Mouse (Mus musculus): ENCODE data around the gene Gm13283. TPM values are rescaled to one million over a fixed set of nuclear protein-coding genes. Genes with fewer than 3 reads are reported as not detected.

Gm13283 gene
- not detected for polyA plus RNA-seq (2017; shearing (Covaris generic))

DNA sequence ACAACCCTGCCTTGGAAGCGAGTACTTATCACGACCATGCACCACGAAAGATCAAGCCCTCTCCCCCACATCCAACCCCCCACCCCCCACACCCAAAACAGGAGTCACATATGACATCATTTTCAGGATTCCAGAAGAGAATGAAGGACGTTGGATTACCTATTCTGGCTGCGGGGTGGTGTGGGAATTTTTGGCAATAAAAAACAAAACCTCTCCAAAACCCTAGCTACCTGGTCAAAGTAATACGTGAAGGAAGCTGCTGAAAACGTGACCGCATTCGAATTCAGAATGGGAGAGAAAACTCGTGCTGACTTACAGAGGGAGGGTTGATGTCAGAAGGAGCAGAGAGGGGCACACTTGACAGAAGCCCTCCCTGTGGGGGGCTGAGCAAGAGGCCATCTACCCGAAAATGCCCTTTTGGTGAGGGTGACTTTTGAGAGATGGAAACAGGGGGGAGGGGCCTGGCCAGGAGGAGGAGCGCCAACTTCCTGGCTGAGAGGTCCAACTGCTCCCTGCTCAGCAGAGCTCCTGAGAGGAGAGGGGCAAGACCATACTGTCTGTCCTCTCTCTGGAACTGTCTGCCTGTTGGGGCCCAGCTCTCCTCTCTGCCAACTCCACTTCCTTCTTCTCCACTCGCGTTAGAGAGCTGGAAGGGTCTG lies at the start of gene Gm13283:
Gene Gm13283, plus strand, starts transcription at position 510 of the 659 bp plus-strand sequence.

DNA sequence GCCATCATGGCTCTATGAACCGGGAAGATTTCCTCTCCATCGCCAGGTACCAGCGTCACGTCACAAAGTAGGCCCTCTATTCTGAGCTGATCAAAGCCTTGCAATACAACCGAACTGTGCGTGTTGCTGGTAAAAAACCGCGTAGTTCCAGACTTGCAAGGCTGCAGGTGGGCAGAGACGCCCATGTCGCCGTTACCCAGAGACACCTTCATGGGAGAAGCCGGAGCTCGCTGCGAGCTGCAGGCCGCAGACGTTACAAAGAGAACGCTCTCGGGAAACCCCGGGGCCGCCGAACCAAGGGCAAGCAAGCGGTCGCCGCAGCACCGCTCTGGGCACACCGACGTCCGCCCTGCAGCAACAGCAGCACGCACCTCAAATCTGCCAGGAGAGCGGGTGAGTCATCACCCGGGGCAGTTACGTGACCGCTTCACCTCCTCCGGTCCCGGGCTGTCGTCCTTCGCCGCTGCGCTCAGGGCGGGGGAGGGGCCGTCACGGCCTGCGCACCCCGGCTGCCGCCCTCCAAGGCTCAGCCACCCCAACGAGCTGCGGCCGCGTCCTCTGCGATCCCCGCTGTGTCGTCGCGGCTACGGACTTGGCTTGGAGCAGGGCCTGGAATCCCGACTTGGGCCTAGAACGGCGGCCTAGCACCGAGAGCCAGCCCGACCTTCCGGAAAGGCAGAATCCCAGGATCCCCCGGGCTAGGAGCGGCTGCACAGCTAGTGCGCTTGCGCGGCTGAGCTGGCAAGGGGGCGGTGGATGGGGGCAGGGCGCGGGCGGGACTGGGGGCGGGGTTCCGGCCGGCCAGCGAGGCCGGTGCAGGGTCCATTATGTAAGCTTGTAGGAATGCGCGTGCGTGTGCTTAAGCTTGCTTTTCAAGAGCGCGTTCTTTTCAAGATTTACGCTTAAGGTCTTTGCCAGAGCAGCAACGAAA lies 37.9 kb upstream of the Gm13283 start, which contains the start of the genes Gm26566 and Klhl9:
Gene Gm26566, plus strand, starts transcription at position 15 of the 931 bp plus-strand sequence.
Gene Klhl9, minus strand, starts transcription at position 675 of the 931 bp plus-strand sequence.

GRCm38 (mm10) chr4:88754818-88755340 lies 5.0 kb upstream of the Gm13283 start, which contains the start of gene Gm13271:
TSS of gene Gm13271 (plus strand) at chr4:88754868.

DNA sequence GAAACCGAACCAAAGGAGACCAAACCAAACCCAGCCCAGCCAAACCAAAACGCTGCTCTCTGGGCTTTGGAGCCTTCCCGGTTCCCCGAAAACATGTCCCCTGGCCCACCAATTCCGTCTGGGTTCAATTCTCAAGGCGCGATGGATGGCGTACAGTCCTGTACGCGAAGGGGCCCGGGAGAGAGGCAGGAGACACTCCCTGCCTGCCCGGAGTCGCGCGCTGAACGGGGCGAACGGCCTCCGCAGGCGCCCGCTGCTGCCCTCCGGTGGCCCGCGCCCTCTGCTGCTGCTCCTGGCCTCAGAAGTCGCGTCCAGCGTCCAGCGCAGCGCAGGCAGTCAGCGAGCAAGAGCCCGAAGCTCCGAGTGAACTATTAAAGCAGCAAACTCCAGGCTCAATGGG lies 13.6 kb downstream of the Gm13283 start, which contains the start of gene Gm13290:
Gene Gm13290, plus strand, starts transcription at position 301 of the 400 bp plus-strand sequence.

DNA sequence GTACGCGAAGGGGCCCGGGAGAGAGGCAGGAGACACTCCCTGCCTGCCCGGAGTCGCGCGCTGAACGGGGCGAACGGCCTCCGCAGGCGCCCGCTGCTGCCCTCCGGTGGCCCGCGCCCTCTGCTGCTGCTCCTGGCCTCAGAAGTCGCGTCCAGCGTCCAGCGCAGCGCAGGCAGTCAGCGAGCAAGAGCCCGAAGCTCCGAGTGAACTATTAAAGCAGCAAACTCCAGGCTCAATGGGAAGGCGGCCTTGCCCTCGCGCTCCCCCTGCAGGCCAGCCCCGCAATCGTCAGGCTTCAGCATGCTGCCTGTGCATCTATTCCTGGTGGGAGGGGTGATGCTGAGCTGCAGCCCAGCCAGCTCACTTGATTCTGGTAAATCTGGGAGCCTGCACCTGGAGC lies 16.7 kb downstream of the Gm13283 start, which contains the start of gene Gm13289:
Gene Gm13289, plus strand, starts transcription at position 301 of the 400 bp plus-strand sequence.

GRCm38 (mm10) chr4:88779550-88779949 lies 19.6 kb downstream of the Gm13283 start, which contains the start of gene Gm13272:
TSS of gene Gm13272 (plus strand) at chr4:88779850.

GRCm38 (mm10) chr4:88781831-88782230 lies 21.9 kb downstream of the Gm13283 start, which contains the start of gene Ifnz:
TSS of gene Ifnz (plus strand) at chr4:88782131.

DNA sequence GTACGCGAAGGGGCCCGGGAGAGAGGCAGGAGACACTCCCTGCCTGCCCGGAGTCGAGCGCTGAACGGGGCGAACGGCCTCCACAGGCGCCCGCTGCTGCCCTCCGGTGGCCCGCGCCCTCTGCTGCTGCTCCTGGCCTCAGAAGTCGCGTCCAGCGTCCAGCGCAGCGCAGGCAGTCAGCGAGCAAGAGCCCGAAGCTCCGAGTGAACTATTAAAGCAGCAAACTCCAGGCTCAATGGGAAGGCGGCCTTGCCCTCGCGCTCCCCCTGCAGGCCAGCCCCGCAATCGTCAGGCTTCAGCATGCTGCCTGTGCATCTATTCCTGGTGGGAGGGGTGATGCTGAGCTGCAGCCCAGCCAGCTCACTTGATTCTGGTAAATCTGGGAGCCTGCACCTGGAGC lies 25.5 kb downstream of the Gm13283 start, which contains the start of gene Gm13276:
Gene Gm13276, plus strand, starts transcription at position 301 of the 400 bp plus-strand sequence.

GRCm38 (mm10) chr4:88788402-88788801 lies 28.5 kb downstream of the Gm13283 start, which contains the start of gene Gm13277:
TSS of gene Gm13277 (plus strand) at chr4:88788632.

DNA sequence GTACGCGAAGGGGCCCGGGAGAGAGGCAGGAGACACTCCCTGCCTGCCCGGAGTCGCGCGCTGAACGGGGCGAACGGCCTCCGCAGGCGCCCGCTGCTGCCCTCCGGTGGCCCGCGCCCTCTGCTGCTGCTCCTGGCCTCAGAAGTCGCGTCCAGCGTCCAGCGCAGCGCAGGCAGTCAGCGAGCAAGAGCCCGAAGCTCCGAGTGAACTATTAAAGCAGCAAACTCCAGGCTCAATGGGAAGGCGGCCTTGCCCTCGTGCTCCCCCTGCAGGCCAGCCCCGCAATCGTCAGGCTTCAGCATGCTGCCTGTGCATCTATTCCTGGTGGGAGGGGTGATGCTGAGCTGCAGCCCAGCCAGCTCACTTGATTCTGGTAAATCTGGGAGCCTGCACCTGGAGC lies 31.3 kb downstream of the Gm13283 start, which contains the start of gene Gm13278:
Gene Gm13278, plus strand, starts transcription at position 301 of the 400 bp plus-strand sequence.

GRCm38 (mm10) chr4:88793936-88794675 lies 34.2 kb downstream of the Gm13283 start, which contains the start of gene Gm13275:
TSS of gene Gm13275 (plus strand) at chr4:88794487.

DNA sequence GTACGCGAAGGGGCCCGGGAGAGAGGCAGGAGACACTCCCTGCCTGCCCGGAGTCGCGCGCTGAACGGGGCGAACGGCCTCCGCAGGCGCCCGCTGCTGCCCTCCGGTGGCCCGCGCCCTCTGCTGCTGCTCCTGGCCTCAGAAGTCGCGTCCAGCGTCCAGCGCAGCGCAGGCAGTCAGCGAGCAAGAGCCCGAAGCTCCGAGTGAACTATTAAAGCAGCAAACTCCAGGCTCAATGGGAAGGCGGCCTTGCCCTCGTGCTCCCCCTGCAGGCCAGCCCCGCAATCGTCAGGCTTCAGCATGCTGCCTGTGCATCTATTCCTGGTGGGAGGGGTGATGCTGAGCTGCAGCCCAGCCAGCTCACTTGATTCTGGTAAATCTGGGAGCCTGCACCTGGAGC lies 37.2 kb downstream of the Gm13283 start, which contains the start of gene Gm13279:
Gene Gm13279, plus strand, starts transcription at position 301 of the 400 bp plus-strand sequence.

GRCm38 (mm10) chr4:88799365-88799764 lies 39.4 kb downstream of the Gm13283 start, which contains the start of gene Gm13285:
TSS of gene Gm13285 (plus strand) at chr4:88799665.

DNA sequence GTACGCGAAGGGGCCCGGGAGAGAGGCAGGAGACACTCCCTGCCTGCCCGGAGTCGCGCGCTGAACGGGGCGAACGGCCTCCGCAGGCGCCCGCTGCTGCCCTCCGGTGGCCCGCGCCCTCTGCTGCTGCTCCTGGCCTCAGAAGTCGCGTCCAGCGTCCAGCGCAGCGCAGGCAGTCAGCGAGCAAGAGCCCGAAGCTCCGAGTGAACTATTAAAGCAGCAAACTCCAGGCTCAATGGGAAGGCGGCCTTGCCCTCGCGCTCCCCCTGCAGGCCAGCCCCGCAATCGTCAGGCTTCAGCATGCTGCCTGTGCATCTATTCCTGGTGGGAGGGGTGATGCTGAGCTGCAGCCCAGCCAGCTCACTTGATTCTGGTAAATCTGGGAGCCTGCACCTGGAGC lies 43.0 kb downstream of the Gm13283 start, which contains the start of gene Gm13287:
Gene Gm13287, plus strand, starts transcription at position 301 of the 400 bp plus-strand sequence.

GRCm38 (mm10) chr4:88805231-88805630 lies 45.3 kb downstream of the Gm13283 start, which contains the start of gene Gm13288:
TSS of gene Gm13288 (plus strand) at chr4:88805531.

Other genes starting within 250 kb of the Gm13283 start
- not detected for gene Ifnb1, start 237.3 kb upstream of the Gm13283 start, polyA plus RNA-seq (2017; shearing (Covaris generic))
- gene Ifna15, start 201.9 kb upstream of the Gm13283 start, polyA plus RNA-seq (2017; shearing (Covaris generic)), result not detected
- gene Ifna14, start 188.3 kb upstream of the Gm13283 start, polyA plus RNA-seq (2017; shearing (Covaris generic)), result not detected
- not detected for gene Ifna9, start 167.7 kb upstream of the Gm13283 start, polyA plus RNA-seq (2017; shearing (Covaris generic))
- not detected for gene Ifna12, start 156.7 kb upstream of the Gm13283 start, polyA plus RNA-seq (2017; shearing (Covaris generic))
- gene C87499, start 125.7 kb upstream of the Gm13283 start, polyA plus RNA-seq (2017; shearing (Covaris generic)), result not detected
- gene Ifna13, start 115.7 kb upstream of the Gm13283 start, polyA plus RNA-seq (2017; shearing (Covaris generic)), result not detected
- gene Ifna16, start 83.2 kb upstream of the Gm13283 start, polyA plus RNA-seq (2017; shearing (Covaris generic)), result not detected
- not detected for gene Ifna2, start 76.2 kb upstream of the Gm13283 start, polyA plus RNA-seq (2017; shearing (Covaris generic))
- gene Ifnab, start 68.8 kb upstream of the Gm13283 start, polyA plus RNA-seq (2017; shearing (Covaris generic)), result not detected
- not detected for gene Gm26566, start 38.3 kb upstream of the Gm13283 start, polyA plus RNA-seq (2017; shearing (Covaris generic))
- 13.5 TPM for gene Klhl9, start 37.7 kb upstream of the Gm13283 start, polyA plus RNA-seq (2017; shearing (Covaris generic))
- gene Gm13271, start 5.3 kb upstream of the Gm13283 start, polyA plus RNA-seq (2017; shearing (Covaris generic)), result not detected
- gene Gm13290, start 13.7 kb downstream of the Gm13283 start, polyA plus RNA-seq (2017; shearing (Covaris generic)), result not detected
- gene Gm13289, start 16.8 kb downstream of the Gm13283 start, polyA plus RNA-seq (2017; shearing (Covaris generic)), result not detected
- not detected for gene Gm13272, start 19.7 kb downstream of the Gm13283 start, polyA plus RNA-seq (2017; shearing (Covaris generic))
- 0.32 TPM for gene Ifnz, start 22.0 kb downstream of the Gm13283 start, polyA plus RNA-seq (2017; shearing (Covaris generic))
- gene Gm13276, start 25.6 kb downstream of the Gm13283 start, polyA plus RNA-seq (2017; shearing (Covaris generic)), result not detected
- not detected for gene Gm13277, start 28.5 kb downstream of the Gm13283 start, polyA plus RNA-seq (2017; shearing (Covaris generic))
- gene Gm13278, start 31.4 kb downstream of the Gm13283 start, polyA plus RNA-seq (2017; shearing (Covaris generic)), result not detected
- not detected for gene Gm13275, start 34.4 kb downstream of the Gm13283 start, polyA plus RNA-seq (2017; shearing (Covaris generic))
- not detected for gene Gm13279, start 37.3 kb downstream of the Gm13283 start, polyA plus RNA-seq (2017; shearing (Covaris generic))
- 0.76 TPM for gene Gm13285, start 39.5 kb downstream of the Gm13283 start, polyA plus RNA-seq (2017; shearing (Covaris generic))
- not detected for gene Gm13287, start 43.1 kb downstream of the Gm13283 start, polyA plus RNA-seq (2017; shearing (Covaris generic))
- gene Gm13288, start 45.4 kb downstream of the Gm13283 start, polyA plus RNA-seq (2017; shearing (Covaris generic)), result not detected
- not detected for gene Ifna7, start 56.1 kb downstream of the Gm13283 start, polyA plus RNA-seq (2017; shearing (Covaris generic))
- not detected for gene Ifna11, start 59.8 kb downstream of the Gm13283 start, polyA plus RNA-seq (2017; shearing (Covaris generic))
- gene Ifna6, start 67.3 kb downstream of the Gm13283 start, polyA plus RNA-seq (2017; shearing (Covaris generic)), result not detected
- not detected for gene Ifna5, start 75.4 kb downstream of the Gm13283 start, polyA plus RNA-seq (2017; shearing (Covaris generic))
- not detected for gene Ifna4, start 81.7 kb downstream of the Gm13283 start, polyA plus RNA-seq (2017; shearing (Covaris generic))
- not detected for gene Ifna1, start 90.0 kb downstream of the Gm13283 start, polyA plus RNA-seq (2017; shearing (Covaris generic))
- not detected for gene Ifne, start 120.1 kb downstream of the Gm13283 start, polyA plus RNA-seq (2017; shearing (Covaris generic))